Mouse (Mus musculus): ENCODE results near the gene Zc3h12a. TPM values are rescaled to one million over a fixed set of nuclear protein-coding genes. Genes with fewer than 3 reads are reported as not detected.

The Zc3h12a gene
- polyA plus RNA-seq, 1 experiment from 2014 or later: 1.4 TPM

GRCm38 (mm10) chr4:125138321-125138720 is 10.7 kb upstream of the Zc3h12a start:
- H3K4me2 ChIP-seq (replicated peaks): no peak overlapping the region
- H3K9me3 ChIP-seq: no peaks in the 10 kb centered on the region
- H3K4me1 ChIP-seq (replicated peaks): no peaks in the 10 kb centered on the region
- no peak overlapping the region for H3K9ac ChIP-seq
- no peak overlapping the region for H3K4me3 ChIP-seq (replicated peaks)
- WGBS: 43% methylated on average over 7 of the region's 7 CpGs
- no peaks in the 10 kb centered on the region for H3K36me3 ChIP-seq
- no peak overlapping the region for H3K27ac ChIP-seq
- H3K27me3 ChIP-seq (replicated peaks): no peaks in the 10 kb centered on the region
- no peak for ATAC-seq

- Histone ChIP-seq H3K27me3 (replicated peaks) (no peaks in the 10 kb centered on the region), H3K4me2 (replicated peaks) (no peak overlapping the region), H3K4me1 (replicated peaks) (no peaks in the 10 kb centered on the region), H3K9me3 (no peaks in the 10 kb centered on the region), H3K36me3 (no peaks in the 10 kb centered on the region), H3K4me3 (replicated peaks) (no peak overlapping the region), H3K9ac (no peak overlapping the region), H3K27ac (no peak overlapping the region)
- no peak for ATAC-seq
- WGBS: 58% methylated on average over 12 of the region's 12 CpGs
Measured at GRCm38 (mm10) chr4:125136303-125136888, 8.8 kb upstream of the Zc3h12a start.

GRCm38 (mm10) chr4:125135076-125135855 is 7.6 kb upstream of the Zc3h12a start:
- 73% methylated on average over 10 of the region's 10 CpGs for WGBS
- no peak for ATAC-seq

GRCm38 (mm10) chr4:125134631-125135030 is 7.0 kb upstream of the Zc3h12a start:
- Histone ChIP-seq H3K27ac (no peak overlapping the region), H3K9me3 (no peaks in the 10 kb centered on the region)
- 76% methylated on average over 5 of the region's 5 CpGs for WGBS

More at GRCm38 (mm10) chr4:125135076-125135855, 7.6 kb upstream of the Zc3h12a start:
- H3K36me3 ChIP-seq: no peaks in the 10 kb centered on the region
- no peaks in the 10 kb centered on the region for H3K27me3 ChIP-seq (replicated peaks)
- H3K9me3 ChIP-seq: no peaks in the 10 kb centered on the region
- no peak overlapping the region for H3K4me2 ChIP-seq (replicated peaks)
- no peak overlapping the region for H3K4me3 ChIP-seq (replicated peaks)
- no peaks in the 10 kb centered on the region for H3K4me1 ChIP-seq (replicated peaks)
- no peak overlapping the region for H3K9ac ChIP-seq
- H3K27ac ChIP-seq: no peak overlapping the region

GRCm38 (mm10) chr4:125134192-125134591 is 6.6 kb upstream of the Zc3h12a start:
- H3K27me3 ChIP-seq (replicated peaks): no peaks in the 10 kb centered on the region
- no peaks in the 10 kb centered on the region for H3K4me1 ChIP-seq (replicated peaks)
- H3K9ac ChIP-seq: no peak overlapping the region
- H3K36me3 ChIP-seq: no peaks in the 10 kb centered on the region
- H3K27ac ChIP-seq: no peak overlapping the region
- no peak for ATAC-seq
- no peak overlapping the region for H3K4me3 ChIP-seq (replicated peaks)
- 80% methylated on average over 4 of the region's 4 CpGs for WGBS
- H3K4me2 ChIP-seq (replicated peaks): no peak overlapping the region
- no peaks in the 10 kb centered on the region for H3K9me3 ChIP-seq

More at GRCm38 (mm10) chr4:125134631-125135030, 7.0 kb upstream of the Zc3h12a start:
- Histone ChIP-seq H3K9ac (no peak overlapping the region), H3K36me3 (no peaks in the 10 kb centered on the region), H3K4me3 (replicated peaks) (no peak overlapping the region), H3K4me1 (replicated peaks) (no peaks in the 10 kb centered on the region), H3K27me3 (replicated peaks) (no peaks in the 10 kb centered on the region), H3K4me2 (replicated peaks) (no peak overlapping the region)
- no peak for ATAC-seq

GRCm38 (mm10) chr4:125132394-125132793 is 4.8 kb upstream of the Zc3h12a start:
- WGBS: 28% methylated on average over 5 of the region's 5 CpGs
- Histone ChIP-seq H3K4me1 (replicated peaks) (no peaks in the 10 kb centered on the region), H3K27me3 (replicated peaks) (no peaks in the 10 kb centered on the region), H3K9me3 (no peaks in the 10 kb centered on the region), H3K4me2 (replicated peaks) (no peak overlapping the region), H3K9ac (no peak overlapping the region), H3K4me3 (replicated peaks) (no peak overlapping the region), H3K36me3 (no peaks in the 10 kb centered on the region), H3K27ac (no peak overlapping the region)
- no peak for ATAC-seq

- no peak overlapping the region for H3K4me2 ChIP-seq (replicated peaks)
- H3K9ac ChIP-seq: no peak overlapping the region
- no peaks in the 10 kb centered on the region for H3K9me3 ChIP-seq
- no peaks in the 10 kb centered on the region for H3K27me3 ChIP-seq (replicated peaks)
- peaks cover 7% of the 10 kb centered on the region; the same call in 1 of the 2 replicates for H3K4me1 ChIP-seq (replicated peaks)
- WGBS: 57% methylated on average over 4 of the region's 4 CpGs
- no peaks in the 10 kb centered on the region for H3K36me3 ChIP-seq
- no peak overlapping the region for H3K4me3 ChIP-seq (replicated peaks)
- no peak overlapping the region for H3K27ac ChIP-seq
- ATAC-seq: no peak
Measured at GRCm38 (mm10) chr4:125131493-125131892, 3.9 kb upstream of the Zc3h12a start.

GRCm38 (mm10) chr4:125126761-125127160 is 879 bp downstream of the Zc3h12a start:
- Histone ChIP-seq H3K27ac (no peak overlapping the region), H3K9ac (no peak overlapping the region), H3K4me1 (replicated peaks) (peaks cover 43% of the 10 kb centered on the region), H3K27me3 (replicated peaks) (no peaks in the 10 kb centered on the region), H3K4me3 (replicated peaks) (peak overlapping the region; percentile 64), H3K4me2 (replicated peaks) (peak overlapping the region; percentile 94), H3K9me3 (no peaks in the 10 kb centered on the region), H3K36me3 (no peaks in the 10 kb centered on the region)
- WGBS: 72% methylated on average over 7 of the region's 7 CpGs
- ATAC-seq: no peak

GRCm38 (mm10) chr4:125126186-125126585 is 1.5 kb downstream of the Zc3h12a start:
- Histone ChIP-seq H3K9me3 (no peaks in the 10 kb centered on the region), H3K4me3 (replicated peaks) (no peak overlapping the region), H3K4me1 (replicated peaks) (peaks cover 45% of the 10 kb centered on the region), H3K36me3 (no peaks in the 10 kb centered on the region), H3K4me2 (replicated peaks) (peak overlapping the region; percentile 94; the same call in 1 of the 2 replicates), H3K9ac (no peak overlapping the region), H3K27me3 (replicated peaks) (no peaks in the 10 kb centered on the region), H3K27ac (no peak overlapping the region)
- 91% methylated on average over 3 of the region's 3 CpGs for WGBS
- ATAC-seq: no peak

- WGBS: 70% methylated on average over 7 of the region's 7 CpGs
- no peak for ATAC-seq
- Histone ChIP-seq H3K9ac (no peak overlapping the region), H3K27me3 (replicated peaks) (no peaks in the 10 kb centered on the region), H3K4me2 (replicated peaks) (peak overlapping the region; percentile 24), H3K27ac (peak overlapping the region; percentile 75), H3K36me3 (no peaks in the 10 kb centered on the region), H3K4me1 (replicated peaks) (peaks cover 45% of the 10 kb centered on the region), H3K4me3 (replicated peaks) (no peak overlapping the region), H3K9me3 (no peaks in the 10 kb centered on the region)
Measured at GRCm38 (mm10) chr4:125125361-125125921, 2.2 kb downstream of the Zc3h12a start.

- ATAC-seq: peak; percentile 37
- H3K4me1 ChIP-seq (replicated peaks): peaks cover 45% of the 10 kb centered on the region
- peak overlapping the region; percentile 75 for H3K27ac ChIP-seq
- H3K4me3 ChIP-seq (replicated peaks): no peak overlapping the region
- peak overlapping the region; percentile 24 for H3K4me2 ChIP-seq (replicated peaks)
- WGBS: 40% methylated on average over 7 of the region's 7 CpGs
- H3K9ac ChIP-seq: no peak overlapping the region; the same call in 1 of the 2 replicates
- no peaks in the 10 kb centered on the region for H3K9me3 ChIP-seq
- H3K27me3 ChIP-seq (replicated peaks): no peaks in the 10 kb centered on the region
- H3K36me3 ChIP-seq: no peaks in the 10 kb centered on the region
Measured at GRCm38 (mm10) chr4:125124424-125125209, 3.0 kb downstream of the Zc3h12a start.

GRCm38 (mm10) chr4:125123279-125123671 is 4.4 kb downstream of the Zc3h12a start:
- no peak for ATAC-seq
- H3K27ac ChIP-seq: peak overlapping the region; percentile 88
- H3K4me3 ChIP-seq (replicated peaks): no peak overlapping the region
- H3K9me3 ChIP-seq: no peaks in the 10 kb centered on the region
- WGBS: 74% methylated on average over 7 of the region's 7 CpGs
- H3K9ac ChIP-seq: no peak overlapping the region
- peak overlapping the region; percentile 34 for H3K4me2 ChIP-seq (replicated peaks)
- peaks cover 45% of the 10 kb centered on the region for H3K4me1 ChIP-seq (replicated peaks)
- no peaks in the 10 kb centered on the region for H3K36me3 ChIP-seq
- no peaks in the 10 kb centered on the region for H3K27me3 ChIP-seq (replicated peaks)

Data from intestine, embryonic 15.5 days (tissue).